Mouse (Mus musculus) ovary, adult 18-20 months (tissue): ENCODE measurements around the gene Col6a2.

ENCODE experiments used
- DNase-seq: peaks from one replicate; pipeline ENCODE4 v3.0.0; 2022; ENCODE audit warnings: low spot score, mixed read lengths

Gene Col6a2

GRCm38 (mm10) chr10:76622928-76623680 is at the start of gene Col6a2:
Gene Col6a2 (minus strand): TSS chr10:76623630.
- DNase-seq = peak; percentile 84

GRCm38 (mm10) chr10:76671939-76672338 is 48.5 kb upstream of the Col6a2 start:
- no peak for DNase-seq

- peak; percentile 87 for DNase-seq
Measured at GRCm38 (mm10) chr10:76668947-76669284, 45.5 kb upstream of the Col6a2 start.

- no peak for DNase-seq
Measured at GRCm38 (mm10) chr10:76668261-76668946, 45.0 kb upstream of the Col6a2 start.

- no peak for DNase-seq
Measured at GRCm38 (mm10) chr10:76667197-76667805, 43.9 kb upstream of the Col6a2 start.

- no peak for DNase-seq
Measured at GRCm38 (mm10) chr10:76665551-76665950, 42.1 kb upstream of the Col6a2 start.

GRCm38 (mm10) chr10:76664156-76665115 is 41.0 kb upstream of the Col6a2 start:
- DNase-seq = peak; percentile 83

- no peak for DNase-seq
Measured at GRCm38 (mm10) chr10:76653345-76654336, 30.2 kb upstream of the Col6a2 start.

GRCm38 (mm10) chr10:76650662-76651342 is 27.4 kb upstream of the Col6a2 start:
- DNase-seq = no peak

- DNase-seq = no peak
Measured at GRCm38 (mm10) chr10:76648738-76649137, 25.3 kb upstream of the Col6a2 start.

- no peak for DNase-seq
Measured at GRCm38 (mm10) chr10:76647390-76647789, 24.0 kb upstream of the Col6a2 start.

GRCm38 (mm10) chr10:76645686-76646085 is 22.3 kb upstream of the Col6a2 start:
- no peak for DNase-seq

GRCm38 (mm10) chr10:76645066-76645465 is 21.6 kb upstream of the Col6a2 start:
- no peak for DNase-seq

- no peak for DNase-seq
Measured at GRCm38 (mm10) chr10:76643999-76644398, 20.6 kb upstream of the Col6a2 start.

- DNase-seq = no peak
Measured at GRCm38 (mm10) chr10:76643446-76643845, 20.0 kb upstream of the Col6a2 start.

- no peak for DNase-seq
Measured at GRCm38 (mm10) chr10:76642628-76643434, 19.4 kb upstream of the Col6a2 start.

GRCm38 (mm10) chr10:76641894-76642627 is 18.6 kb upstream of the Col6a2 start:
- no peak for DNase-seq

- DNase-seq = no peak
Measured at GRCm38 (mm10) chr10:76639952-76640351, 16.5 kb upstream of the Col6a2 start.

GRCm38 (mm10) chr10:76636601-76637000 is 13.2 kb upstream of the Col6a2 start:
- DNase-seq = no peak
